Mouse (Mus musculus) CD4-positive naive resting alpha-beta T cell, adult 76 days (primary cell): ENCODE measurements around the gene Slfn4. TPM values are rescaled to one million over a fixed set of nuclear protein-coding genes. Genes with fewer than 3 reads are reported as not detected.

Experiments used
- total RNA-seq: library from RNA; stranded (reverse); gene quantifications from one replicate; pipeline ENCODE4 v1.2.4, GENCODE M21; 2023

Slfn4 gene
- total RNA-seq: 1.3 TPM

GRCm38 (mm10) chr11:83174948-83175539, at the start of gene Slfn4:
Slfn4 (plus strand) TSS chr11:83175186.

GRCm38 (mm10) chr11:83191134-83191893, 16.3 kb downstream of the Slfn4 start, which contains the start of gene Slfn3:
Slfn3 (plus strand) TSS chr11:83191330.

Other genes starting within 250 kb of the Slfn4 start
- gene Slfn5, start 223.8 kb upstream of the Slfn4 start, total RNA-seq: 40.0 TPM
- gene Slfn9, start 183.4 kb upstream of the Slfn4 start, total RNA-seq: 15.5 TPM
- gene Slfn8, start 154.4 kb upstream of the Slfn4 start, total RNA-seq: 52.1 TPM
- gene Slfn2, start 110.1 kb upstream of the Slfn4 start, total RNA-seq: 173 TPM
- gene Slfn1, start 58.3 kb upstream of the Slfn4 start, total RNA-seq: 113 TPM
- gene Slfn3, start 16.1 kb downstream of the Slfn4 start, total RNA-seq: 4.8 TPM
- 0.64 TPM for gene Slfn14, start 111.5 kb downstream of the Slfn4 start, total RNA-seq
- 80.6 TPM for gene Ap2b1, start 123.8 kb downstream of the Slfn4 start, total RNA-seq
- gene Pex12, start 127.4 kb downstream of the Slfn4 start, total RNA-seq: 14.5 TPM
- 0.35 TPM for gene Rasl10b, start 234.0 kb downstream of the Slfn4 start, total RNA-seq